14 mouse cellular contexts compared by ENCODE assay signal in the genomic region with DNA sequence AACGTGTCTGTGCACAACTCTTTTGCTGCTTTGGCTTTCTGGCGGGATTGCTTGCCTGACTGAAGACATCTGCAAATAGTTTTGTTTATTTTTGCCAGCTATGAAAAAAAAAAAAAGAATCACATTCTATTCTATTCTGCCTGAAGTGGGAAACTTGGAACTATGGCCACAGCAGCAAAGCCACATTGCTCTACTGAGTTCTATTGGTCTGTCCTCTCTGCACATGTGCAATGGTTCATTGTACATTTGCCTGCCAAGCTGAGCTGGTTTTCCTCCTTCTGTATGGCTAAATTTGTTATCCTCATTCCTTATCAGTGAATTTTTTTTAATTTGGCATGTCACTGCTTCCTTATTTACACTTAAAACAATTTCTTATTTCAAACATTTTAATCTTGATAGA.
"Had no signal": no experiment of that assay in that cellular context is flagged by ENCODE, and none has a peak within 500 bp of the region (broad histone marks: within the 10 kb centered on the region; RNA-seq: fewer than 3 reads in every experiment).

No protein-coding gene starts in this region.

- DNase-seq: right cerebral cortex, adult 18-20 months; right cerebral cortex, postnatal 14 days; right cerebral cortex, postnatal 25 days; right cerebral cortex, postnatal 4 days; spleen, adult 18-20 months; thymus, adult 18-20 months; thymus, adult 2 months; thymus, postnatal 14 days; thymus, postnatal 25 days; thymus, postnatal 36 days; thymus, postnatal 4 days had no signal

- H3K27me3 ChIP-seq: neural tube, embryonic 15.5 days; stomach, embryonic 15.5 days had no signal

- H3K9me3 ChIP-seq: neural tube, embryonic 15.5 days; stomach, embryonic 15.5 days had no signal

- H3K4me2 ChIP-seq: neural tube, embryonic 15.5 days; stomach, embryonic 15.5 days had no signal

- H3K4me3 ChIP-seq: neural tube, embryonic 15.5 days; stomach, embryonic 15.5 days had no signal

- H3K36me3 ChIP-seq: neural tube, embryonic 15.5 days; stomach, embryonic 15.5 days had no signal

- H3K27ac ChIP-seq: neural tube, embryonic 15.5 days; stomach, embryonic 15.5 days; stomach, postnatal 0 days had no signal

- H3K4me1 ChIP-seq: neural tube, embryonic 15.5 days; stomach, embryonic 15.5 days had no signal

- H3K9ac ChIP-seq: neural tube, embryonic 15.5 days; stomach, embryonic 15.5 days had no signal
